Mouse (Mus musculus): Measurements from ENCODE around the gene Ppan. TPM values are rescaled to one million over a fixed set of nuclear protein-coding genes. Genes with fewer than 3 reads are reported as not detected.
A peak's percentile ranks its signal among the peaks of the same experiment; 100 is the strongest.

Ppan gene
- total RNA-seq (2021): 10 to 100 TPM; 24.1 to 25.3 TPM
- long read RNA-seq, transcript Ppan-201 (11 exons, 1,670 nt): major isoform, 9 of 15 reads
- long read RNA-seq, partial matches to known transcripts: 2 of 15 reads
- long read RNA-seq, other reads (novel, unspliced or antisense): 3 of 15 reads

GRCm38 (mm10) chr9:20887704-20888385 is at the start of gene Ppan:
Ppan (plus strand) TSS chr9:20888175.
- DNase-seq (ENCODE audit: low spot score in 2 of 2): peak; percentile 94 to 98

GRCm38 (mm10) chr9:20838931-20839330 is 49.0 kb upstream of the Ppan start:
- DNase-seq (ENCODE audit: low spot score in 2 of 2): no peak

GRCm38 (mm10) chr9:20842211-20842610 is 45.8 kb upstream of the Ppan start:
- no peak for DNase-seq (ENCODE audit: low spot score in 2 of 2)

- DNase-seq (ENCODE audit: low spot score in 2 of 2): peak in 1 of 2 experiments; percentile 49
These were observed 45.3 kb upstream of the Ppan start for GRCm38 (mm10) chr9:20842670-20843069.

- DNase-seq (ENCODE audit: low spot score in 2 of 2): no peak
These were observed 37.8 kb upstream of the Ppan start for GRCm38 (mm10) chr9:20850179-20850578.

- no peak for DNase-seq (ENCODE audit: low spot score in 2 of 2)
These were observed 30.8 kb upstream of the Ppan start for GRCm38 (mm10) chr9:20857131-20857530.

- no peak for DNase-seq (ENCODE audit: low spot score in 2 of 2)
These were observed 28.0 kb upstream of the Ppan start for GRCm38 (mm10) chr9:20859926-20860325.

GRCm38 (mm10) chr9:20861821-20862220 is 26.2 kb upstream of the Ppan start:
- no peak for DNase-seq (ENCODE audit: low spot score in 2 of 2)

GRCm38 (mm10) chr9:20862225-20862624 is 25.8 kb upstream of the Ppan start:
- no peak for DNase-seq (ENCODE audit: low spot score in 2 of 2)

- DNase-seq (ENCODE audit: low spot score in 2 of 2): no peak
These were observed 21.1 kb upstream of the Ppan start for GRCm38 (mm10) chr9:20866879-20867278.

- DNase-seq (ENCODE audit: low spot score in 2 of 2): peak; percentile 80 to 83
These were observed 19.4 kb upstream of the Ppan start, which contains the start of gene A230050P20Rik for GRCm38 (mm10) chr9:20868448-20869001. A230050P20Rik (plus strand) TSS chr9:20868642.

- DNase-seq (ENCODE audit: low spot score in 2 of 2): no peak
These were observed 18.7 kb upstream of the Ppan start for GRCm38 (mm10) chr9:20869246-20869645.

- no peak for DNase-seq (ENCODE audit: low spot score in 2 of 2)
These were observed 17.5 kb upstream of the Ppan start for GRCm38 (mm10) chr9:20870211-20871173.

- no peak for DNase-seq (ENCODE audit: low spot score in 2 of 2)
These were observed 15.0 kb upstream of the Ppan start for GRCm38 (mm10) chr9:20872991-20873390.

GRCm38 (mm10) chr9:20873521-20873920 is 14.5 kb upstream of the Ppan start:
- no peak for DNase-seq (ENCODE audit: low spot score in 2 of 2)

- no peak for DNase-seq (ENCODE audit: low spot score in 2 of 2)
These were observed 12.8 kb upstream of the Ppan start for GRCm38 (mm10) chr9:20875021-20875790.

- no peak for DNase-seq (ENCODE audit: low spot score in 2 of 2)
These were observed 11.5 kb upstream of the Ppan start for GRCm38 (mm10) chr9:20876318-20877117.

- no peak for DNase-seq (ENCODE audit: low spot score in 2 of 2)
These were observed 10.6 kb upstream of the Ppan start for GRCm38 (mm10) chr9:20877118-20878040.

Data from layer of hippocampus, adult 18-20 months (tissue).